Mouse (Mus musculus): ENCODE measurements at regions not wholly inside any gene's neighbourhood (a gene's known extent, or its start where the extent isn't known, plus 50 kb on each side); places are given as distances from the start of the nearest gene placed in this dataset.
A peak's percentile ranks its signal among the peaks of the same experiment; 100 is the strongest.

GRCm38 (mm10) chr16:97234321-97234720, 63.8 kb upstream of the Dscam start:
- no peaks in the 10 kb centered on the region for H3K36me3 ChIP-seq (ENCODE audit: control insufficient read depth, insufficient read depth, low read length)
- H3K4me3 ChIP-seq (ENCODE audit: low read depth, low read length), result no peak overlapping the region
- WGBS, result 39% methylated on average over 3 of the region's 3 CpGs

GRCm38 (mm10) chr16:97239626-97240025, 69.1 kb upstream of the Dscam start:
- ATAC-seq (replicated peaks; ENCODE audit: low FRiP score, low TSS enrichment, low read depth), result no peak
- no peak overlapping the region for H3K4me2 ChIP-seq (ENCODE audit: low read length)
- no peaks in the 10 kb centered on the region for H3K4me1 ChIP-seq (replicated peaks; ENCODE audit: control insufficient read depth, insufficient read depth, low read length)
- no peaks in the 10 kb centered on the region for H3K27me3 ChIP-seq (replicated peaks; ENCODE audit: control insufficient read depth, insufficient read depth, low read length)
- DNase-seq (ENCODE audit: low spot score), result no peak
- no peaks in the 10 kb centered on the region for H3K36me3 ChIP-seq (ENCODE audit: control insufficient read depth, insufficient read depth, low read length)
- H3K27ac ChIP-seq (ENCODE audit: low read depth), result no peak overlapping the region
- WGBS, result 75% methylated on average over 5 of the region's 5 CpGs
- H3K9ac ChIP-seq (ENCODE audit: low read length), result no peak overlapping the region
- H3K9me3 ChIP-seq (ENCODE audit: control insufficient read depth, low read length), result no peaks in the 10 kb centered on the region
- no peak overlapping the region for H3K4me3 ChIP-seq (ENCODE audit: low read depth, low read length)

More at GRCm38 (mm10) chr16:97234321-97234720, 63.8 kb upstream of the Dscam start:
- no peak for DNase-seq (ENCODE audit: low spot score)
- Histone ChIP-seq H3K27ac (ENCODE audit: low read depth) (no peak overlapping the region), H3K9me3 (ENCODE audit: control insufficient read depth, low read length) (no peaks in the 10 kb centered on the region), H3K4me1 (replicated peaks; ENCODE audit: control insufficient read depth, insufficient read depth, low read length) (no peaks in the 10 kb centered on the region), H3K9ac (ENCODE audit: low read length) (no peak overlapping the region), H3K4me2 (ENCODE audit: low read length) (no peak overlapping the region), H3K27me3 (replicated peaks; ENCODE audit: control insufficient read depth, insufficient read depth, low read length) (no peaks in the 10 kb centered on the region)
- no peak for ATAC-seq (replicated peaks; ENCODE audit: low FRiP score, low TSS enrichment, low read depth)

DNA sequence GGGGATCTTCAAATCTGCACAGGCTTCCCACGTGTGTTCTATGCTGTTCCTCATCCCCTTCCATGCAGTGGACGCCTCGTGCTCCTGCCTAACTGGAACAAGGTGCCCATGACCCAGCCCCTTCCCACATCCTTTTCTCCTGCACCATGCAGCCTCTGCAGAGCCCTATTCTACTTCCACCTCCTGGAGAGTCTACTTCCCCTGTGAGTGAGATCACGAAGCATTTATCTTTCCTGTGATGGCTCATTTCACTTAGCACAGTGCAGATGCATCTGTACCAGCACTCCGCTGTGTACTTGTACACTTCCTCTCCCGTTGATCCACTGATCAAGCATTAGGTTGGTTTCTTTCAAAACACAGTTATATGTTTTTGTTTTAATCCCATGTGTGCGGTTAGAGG, 69.5 kb upstream of the Dscam start:
- H3K4me2 ChIP-seq (ENCODE audit: low read length), result no peak overlapping the region
- 82% methylated on average over 7 of the region's 7 CpGs for WGBS
- no peak overlapping the region for H3K9ac ChIP-seq (ENCODE audit: low read length)
- DNase-seq (ENCODE audit: low spot score) (no peak), ATAC-seq (replicated peaks; ENCODE audit: low FRiP score, low TSS enrichment, low read depth) (no peak)
- no peaks in the 10 kb centered on the region for H3K36me3 ChIP-seq (ENCODE audit: control insufficient read depth, insufficient read depth, low read length)
- no peak overlapping the region for H3K4me3 ChIP-seq (ENCODE audit: low read depth, low read length)
- H3K27ac ChIP-seq (ENCODE audit: low read depth), result no peak overlapping the region
- H3K27me3 ChIP-seq (replicated peaks; ENCODE audit: control insufficient read depth, insufficient read depth, low read length), result no peaks in the 10 kb centered on the region
- no peaks in the 10 kb centered on the region for H3K4me1 ChIP-seq (replicated peaks; ENCODE audit: control insufficient read depth, insufficient read depth, low read length)
- no peaks in the 10 kb centered on the region for H3K9me3 ChIP-seq (ENCODE audit: control insufficient read depth, low read length)

DNA sequence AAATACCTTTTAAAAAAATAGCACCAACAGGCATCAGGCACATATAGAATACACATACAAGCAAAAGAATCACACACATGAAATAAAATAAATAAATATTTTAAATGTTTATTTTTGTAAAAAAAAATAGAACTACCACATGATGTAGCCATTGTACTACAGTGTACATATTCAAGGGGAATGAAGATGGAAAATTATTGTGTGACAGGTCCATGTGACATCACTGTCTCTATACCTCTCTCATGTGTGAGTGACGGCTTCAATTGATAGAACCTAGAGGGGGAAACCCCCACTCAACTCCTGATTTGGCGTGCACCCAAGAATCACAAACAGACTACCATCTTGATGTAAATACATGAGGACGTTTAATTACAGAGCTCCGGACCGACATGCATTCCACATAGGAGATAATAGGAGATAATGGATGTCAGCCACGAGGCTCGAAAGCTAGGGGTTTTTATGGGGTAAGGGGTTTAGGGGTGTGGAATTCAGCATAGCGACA, 70.4 kb upstream of the Dscam start:
- Histone ChIP-seq H3K27ac (ENCODE audit: low read depth) (no peak overlapping the region), H3K27me3 (replicated peaks; ENCODE audit: control insufficient read depth, insufficient read depth, low read length) (no peaks in the 10 kb centered on the region), H3K9me3 (ENCODE audit: control insufficient read depth, low read length) (no peaks in the 10 kb centered on the region), H3K4me2 (ENCODE audit: low read length) (no peak overlapping the region), H3K9ac (ENCODE audit: low read length) (no peak overlapping the region), H3K4me3 (ENCODE audit: low read depth, low read length) (no peak overlapping the region), H3K36me3 (ENCODE audit: control insufficient read depth, insufficient read depth, low read length) (no peaks in the 10 kb centered on the region), H3K4me1 (replicated peaks; ENCODE audit: control insufficient read depth, insufficient read depth, low read length) (no peaks in the 10 kb centered on the region)
- ATAC-seq (replicated peaks; ENCODE audit: low FRiP score, low TSS enrichment, low read depth) (no peak), DNase-seq (ENCODE audit: low spot score) (no peak)
- 42% methylated on average over 8 of the region's 8 CpGs for WGBS

- H3K27me3 ChIP-seq (replicated peaks; ENCODE audit: control insufficient read depth, insufficient read depth, low read length), result no peaks in the 10 kb centered on the region
- H3K4me3 ChIP-seq (ENCODE audit: low read depth, low read length), result no peak overlapping the region
- H3K9me3 ChIP-seq (ENCODE audit: control insufficient read depth, low read length), result no peaks in the 10 kb centered on the region
- no peaks in the 10 kb centered on the region for H3K4me1 ChIP-seq (replicated peaks; ENCODE audit: control insufficient read depth, insufficient read depth, low read length)
- ATAC-seq (replicated peaks; ENCODE audit: low FRiP score, low TSS enrichment, low read depth) (no peak), DNase-seq (ENCODE audit: low spot score) (no peak)
- H3K36me3 ChIP-seq (ENCODE audit: control insufficient read depth, insufficient read depth, low read length), result no peaks in the 10 kb centered on the region
- no peak overlapping the region for H3K4me2 ChIP-seq (ENCODE audit: low read length)
- no peak overlapping the region for H3K27ac ChIP-seq (ENCODE audit: low read depth)
- H3K9ac ChIP-seq (ENCODE audit: low read length), result no peak overlapping the region
These were observed 71.1 kb upstream of the Dscam start for GRCm38 (mm10) chr16:97241639-97242038.

DNA sequence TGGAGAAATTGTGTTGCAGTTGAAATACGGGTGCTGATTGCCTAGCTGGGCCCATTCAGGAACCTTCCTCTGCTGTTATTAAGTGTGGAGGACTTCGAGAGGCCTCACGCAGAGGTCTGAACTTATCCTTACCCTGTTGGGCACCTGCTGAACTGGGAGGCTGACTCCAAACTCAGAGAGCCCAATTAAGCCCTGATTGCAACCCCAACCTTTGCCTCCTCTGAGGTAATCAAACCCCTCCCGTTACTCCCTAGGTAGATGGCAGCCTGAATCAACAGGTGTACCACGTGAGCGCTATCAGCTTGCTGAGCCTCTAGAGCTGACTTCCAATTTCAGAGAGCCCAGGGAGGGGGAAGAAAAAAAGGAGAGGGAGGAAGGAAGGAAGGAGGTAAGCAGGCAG, 79.9 kb upstream of the Dscam start:
- Histone ChIP-seq H3K27ac (ENCODE audit: low read depth) (no peak overlapping the region), H3K9me3 (ENCODE audit: control insufficient read depth, low read length) (no peaks in the 10 kb centered on the region), H3K27me3 (replicated peaks; ENCODE audit: control insufficient read depth, insufficient read depth, low read length) (no peaks in the 10 kb centered on the region), H3K4me3 (ENCODE audit: low read depth, low read length) (no peak overlapping the region), H3K9ac (ENCODE audit: low read length) (no peak overlapping the region), H3K36me3 (ENCODE audit: control insufficient read depth, insufficient read depth, low read length) (no peaks in the 10 kb centered on the region), H3K4me2 (ENCODE audit: low read length) (no peak overlapping the region), H3K4me1 (replicated peaks; ENCODE audit: control insufficient read depth, insufficient read depth, low read length) (no peaks in the 10 kb centered on the region)
- DNase-seq (ENCODE audit: low spot score) (no peak), ATAC-seq (replicated peaks; ENCODE audit: low FRiP score, low TSS enrichment, low read depth) (no peak)
- WGBS, result 69% methylated on average over 6 of the region's 6 CpGs

DNA sequence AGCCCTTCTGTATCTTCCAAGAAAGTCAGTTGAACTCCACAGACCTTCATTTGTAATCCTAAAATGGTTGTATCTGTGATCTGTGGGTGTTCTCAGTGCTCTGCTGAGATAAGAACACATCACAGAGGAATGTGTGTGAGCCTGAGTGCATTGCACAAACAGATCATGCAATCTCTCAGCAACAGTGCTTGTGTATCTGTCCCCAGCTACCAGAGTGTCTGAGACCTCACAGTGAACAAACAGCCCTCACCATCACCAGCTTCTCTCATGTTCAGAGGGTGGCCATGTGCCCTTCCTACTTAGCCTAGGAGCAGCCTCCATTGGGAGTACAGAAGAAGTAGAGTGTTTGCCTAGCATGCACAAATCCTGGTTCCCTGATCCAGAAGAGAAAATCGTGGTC, 82.0 kb upstream of the Dscam start:
- WGBS, result 75% methylated on average over 1 of the region's 1 CpGs

GRCm38 (mm10) chr16:97252997-97253635, 82.6 kb upstream of the Dscam start:
- 59% methylated on average over 2 of the region's 2 CpGs for WGBS
- Histone ChIP-seq H3K27ac (ENCODE audit: low read depth) (no peak overlapping the region), H3K9me3 (ENCODE audit: control insufficient read depth, low read length) (no peaks in the 10 kb centered on the region), H3K4me1 (replicated peaks; ENCODE audit: control insufficient read depth, insufficient read depth, low read length) (no peaks in the 10 kb centered on the region), H3K4me2 (ENCODE audit: low read length) (no peak overlapping the region), H3K4me3 (ENCODE audit: low read depth, low read length) (no peak overlapping the region), H3K27me3 (replicated peaks; ENCODE audit: control insufficient read depth, insufficient read depth, low read length) (no peaks in the 10 kb centered on the region), H3K36me3 (ENCODE audit: control insufficient read depth, insufficient read depth, low read length) (no peaks in the 10 kb centered on the region), H3K9ac (ENCODE audit: low read length) (no peak overlapping the region)
- ATAC-seq (replicated peaks; ENCODE audit: low FRiP score, low TSS enrichment, low read depth), result no peak
- DNase-seq (ENCODE audit: low spot score), result no peak

More for the DNA sequence above, 82.0 kb upstream of the Dscam start:
- ATAC-seq (replicated peaks; ENCODE audit: low FRiP score, low TSS enrichment, low read depth) (no peak), DNase-seq (ENCODE audit: low spot score) (no peak)
- no peak overlapping the region for H3K4me3 ChIP-seq (ENCODE audit: low read depth, low read length)
- no peak overlapping the region for H3K9ac ChIP-seq (ENCODE audit: low read length)
- H3K36me3 ChIP-seq (ENCODE audit: control insufficient read depth, insufficient read depth, low read length), result no peaks in the 10 kb centered on the region
- H3K4me2 ChIP-seq (ENCODE audit: low read length), result no peak overlapping the region
- no peaks in the 10 kb centered on the region for H3K27me3 ChIP-seq (replicated peaks; ENCODE audit: control insufficient read depth, insufficient read depth, low read length)
- no peaks in the 10 kb centered on the region for H3K4me1 ChIP-seq (replicated peaks; ENCODE audit: control insufficient read depth, insufficient read depth, low read length)
- H3K9me3 ChIP-seq (ENCODE audit: control insufficient read depth, low read length), result no peaks in the 10 kb centered on the region
- H3K27ac ChIP-seq (ENCODE audit: low read depth), result no peak overlapping the region

- H3K27ac ChIP-seq (ENCODE audit: low read depth), result no peak overlapping the region
- ATAC-seq (replicated peaks; ENCODE audit: low FRiP score, low TSS enrichment, low read depth) (no peak), DNase-seq (ENCODE audit: low spot score) (peak; percentile 38)
- no peak overlapping the region for H3K9ac ChIP-seq (ENCODE audit: low read length)
- H3K36me3 ChIP-seq (ENCODE audit: control insufficient read depth, insufficient read depth, low read length), result no peaks in the 10 kb centered on the region
- H3K4me2 ChIP-seq (ENCODE audit: low read length), result no peak overlapping the region
- no peaks in the 10 kb centered on the region for H3K9me3 ChIP-seq (ENCODE audit: control insufficient read depth, low read length)
- no peaks in the 10 kb centered on the region for H3K4me1 ChIP-seq (replicated peaks; ENCODE audit: control insufficient read depth, insufficient read depth, low read length)
- WGBS, result 78% methylated on average over 6 of the region's 6 CpGs
- H3K27me3 ChIP-seq (replicated peaks; ENCODE audit: control insufficient read depth, insufficient read depth, low read length), result no peaks in the 10 kb centered on the region
- no peak overlapping the region for H3K4me3 ChIP-seq (ENCODE audit: low read depth, low read length)
These were observed 88.3 kb upstream of the Dscam start for GRCm38 (mm10) chr16:97258821-97259220.

All from intestine, embryonic 14.5 days (tissue).